Mouse (Mus musculus) cortical plate, adult 2 months (tissue): ENCODE measurements around the gene Spop.

Experiments used
- CTCF ChIP-seq: fragments of 200-500 bp; IDR thresholded peaks from 2 replicates; pipeline ENCODE4 v1.5.1; 2011; ENCODE audit warnings: mild to moderate bottlenecking, control low read depth, low read length; ENCODE audit not compliant: insufficient read depth; ENCODE audit errors: extremely low read depth
- POLR2A ChIP-seq: fragments of 200-500 bp; IDR thresholded peaks from 2 replicates; pipeline ENCODE4 v1.6.1; 2011; ENCODE audit warnings: mild to moderate bottlenecking, low read length, control low read depth; ENCODE audit not compliant: insufficient read depth; ENCODE audit errors: extremely low read depth

DNA sequence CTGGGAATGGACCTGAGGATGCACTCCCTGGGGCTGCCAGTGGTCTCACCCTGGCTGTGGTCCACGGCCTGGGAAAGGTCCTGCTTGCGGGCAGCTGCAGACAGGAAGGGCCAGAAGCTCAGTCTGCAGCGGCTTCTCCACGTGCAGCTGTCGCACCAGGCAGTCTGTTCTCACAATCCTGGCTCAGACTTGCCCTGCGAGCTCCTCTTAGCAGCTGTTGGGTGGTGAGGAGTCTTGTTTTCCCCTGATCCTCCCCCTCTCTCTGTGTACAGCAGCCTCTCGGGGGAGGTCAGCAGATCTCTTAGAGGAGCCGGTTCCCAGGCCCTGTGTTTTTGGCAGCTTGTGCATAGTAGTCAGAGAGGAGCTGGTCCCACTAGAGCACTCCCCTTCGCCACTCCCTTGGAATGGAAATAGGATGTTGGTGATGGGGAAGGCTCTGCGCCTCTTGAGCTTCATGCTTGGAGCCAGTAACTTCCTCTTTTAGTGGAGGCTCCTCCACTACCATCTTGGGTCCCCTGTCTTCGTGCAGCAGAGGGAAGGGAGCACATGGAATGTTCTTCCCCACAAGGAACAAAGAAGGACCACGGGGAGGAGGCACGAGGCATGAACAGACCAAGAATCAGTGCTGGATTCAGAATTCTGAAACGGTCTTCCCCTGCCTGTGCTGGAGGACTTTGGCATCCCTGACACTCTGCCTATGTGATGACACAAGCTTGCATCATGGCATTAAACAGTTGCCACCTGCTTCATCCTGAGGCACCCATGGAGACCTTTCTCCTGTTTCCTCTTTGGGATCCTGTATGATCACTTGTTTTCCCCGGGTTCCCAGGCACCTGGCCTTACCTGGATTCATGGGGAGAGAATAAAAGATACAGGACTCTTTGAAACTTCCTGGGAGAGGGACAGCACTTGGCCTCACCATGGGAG is 43.7 kb upstream of the Spop start:
- no peak for TF ChIP-seq POLR2A
- no peak for TF ChIP-seq CTCF
